Mouse (Mus musculus) MN1 (cell line): Measurements from ENCODE around the gene Gm5678.
"Not testable (repeated sequence)": the region's sequence is repeated elsewhere in the genome, so short reads cannot be mapped to it uniquely, and the experiment has no call there.

Source experiments
- DNase-seq: peaks from one replicate; pipeline ENCODE4 v3.0.0-alpha.2; 2016; ENCODE audit warnings: low spot score

Gm5678 gene

DNA sequence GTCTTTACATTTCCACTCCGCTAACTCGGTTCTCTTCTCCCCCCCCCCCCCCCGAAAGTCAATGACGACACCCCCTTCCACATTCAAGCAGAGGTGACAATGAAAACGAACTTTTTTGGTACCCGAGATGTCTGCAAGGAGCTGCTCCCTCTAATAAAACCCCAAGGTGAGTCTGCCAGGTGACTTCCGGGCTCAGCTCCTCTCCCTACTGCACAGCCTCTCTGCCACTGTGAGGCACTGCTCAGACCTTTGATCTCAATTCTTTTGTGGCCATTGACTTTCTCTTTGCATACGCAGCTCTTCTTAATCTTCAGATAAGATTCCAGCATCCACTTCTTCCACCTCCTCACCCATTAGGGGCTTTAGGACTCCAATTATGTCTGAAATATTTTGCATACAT, 19.2 kb upstream of the Gm5678 start:
- peak; percentile 3 for DNase-seq

DNA sequence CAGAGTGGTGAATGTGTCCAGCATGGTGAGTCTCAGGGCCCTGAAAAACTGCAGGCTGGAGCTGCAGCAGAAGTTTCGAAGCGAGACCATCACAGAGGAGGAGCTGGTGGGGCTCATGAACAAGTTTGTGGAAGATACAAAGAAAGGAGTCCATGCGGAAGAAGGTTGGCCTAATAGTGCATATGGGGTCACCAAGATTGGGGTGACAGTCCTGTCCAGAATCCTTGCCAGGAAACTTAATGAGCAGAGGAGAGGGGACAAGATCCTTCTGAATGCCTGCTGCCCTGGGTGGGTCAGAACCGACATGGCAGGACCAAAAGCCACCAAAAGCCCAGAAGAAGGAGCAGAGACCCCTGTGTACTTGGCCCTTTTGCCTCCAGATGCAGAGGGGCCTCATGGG, 18.1 kb upstream of the Gm5678 start:
- peak; percentile 3 for DNase-seq

GRCm38 (mm10) chr16:93610961-93611360, 16.9 kb upstream of the Gm5678 start:
- no peak for DNase-seq

DNA sequence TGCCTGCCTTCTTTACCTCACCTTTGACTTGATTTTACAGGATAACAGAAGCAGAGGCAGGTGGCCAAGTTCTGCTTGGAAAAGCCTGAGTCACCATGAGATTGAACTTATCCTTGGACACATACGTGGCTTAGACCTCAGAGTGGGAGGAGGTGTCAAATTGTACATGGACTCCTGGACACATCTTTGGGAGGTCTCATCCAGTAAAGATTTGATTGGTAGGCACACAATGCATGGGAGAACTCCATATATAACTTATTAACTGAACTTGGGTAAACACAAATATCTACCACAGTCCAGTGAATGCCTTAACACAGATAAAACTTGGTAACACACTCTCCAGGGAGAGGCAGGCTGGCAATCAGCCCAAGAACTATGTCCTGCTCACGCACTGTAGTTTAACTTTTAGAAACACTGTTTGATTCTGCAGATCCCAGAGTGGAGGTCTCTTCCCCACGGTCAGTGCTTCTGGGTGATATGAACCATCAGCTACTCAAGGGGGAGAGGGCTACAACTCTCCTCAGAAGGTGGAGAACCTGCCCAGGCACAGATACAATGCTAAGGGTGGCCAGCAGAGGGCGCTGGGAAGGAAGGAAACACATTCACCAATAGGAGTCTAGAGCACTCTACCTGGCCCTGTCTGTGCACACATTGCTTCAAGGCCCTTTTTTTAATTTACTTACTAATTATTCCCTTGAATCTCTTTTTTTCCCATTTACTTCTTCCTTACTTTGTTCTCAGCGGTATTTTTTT, 12.6 kb upstream of the Gm5678 start:
- DNase-seq: peak; percentile 9

DNA sequence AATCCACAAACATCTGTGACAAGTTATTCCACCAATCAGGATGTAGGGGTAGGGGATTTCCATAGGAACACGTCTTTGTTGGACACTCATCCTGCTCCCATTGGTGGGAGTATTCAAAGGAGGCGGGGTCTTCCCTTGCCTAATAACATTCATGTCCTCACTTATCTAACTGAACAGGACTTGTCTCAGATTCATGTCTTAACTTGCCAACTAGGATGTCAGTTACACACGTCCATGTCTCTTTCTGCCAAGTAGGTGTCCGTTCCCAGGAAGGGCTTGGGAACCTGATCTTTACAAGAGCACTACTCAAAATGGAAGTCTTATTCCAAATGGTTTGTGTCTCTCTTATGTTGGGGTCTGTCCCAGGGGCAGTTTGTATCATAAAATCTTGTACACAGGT, 4.1 kb upstream of the Gm5678 start:
- DNase-seq: not testable (repeated sequence)

- DNase-seq: no peak
These were observed 3.2 kb upstream of the Gm5678 start for GRCm38 (mm10) chr16:93624671-93625070.

GRCm38 (mm10) chr16:93626745-93627144, 1.2 kb upstream of the Gm5678 start:
- DNase-seq: no peak

- DNase-seq: no peak
These were observed 16.1 kb downstream of the Gm5678 start for GRCm38 (mm10) chr16:93644006-93644405.

GRCm38 (mm10) chr16:93648441-93649183, 20.7 kb downstream of the Gm5678 start:
- no peak for DNase-seq

DNA sequence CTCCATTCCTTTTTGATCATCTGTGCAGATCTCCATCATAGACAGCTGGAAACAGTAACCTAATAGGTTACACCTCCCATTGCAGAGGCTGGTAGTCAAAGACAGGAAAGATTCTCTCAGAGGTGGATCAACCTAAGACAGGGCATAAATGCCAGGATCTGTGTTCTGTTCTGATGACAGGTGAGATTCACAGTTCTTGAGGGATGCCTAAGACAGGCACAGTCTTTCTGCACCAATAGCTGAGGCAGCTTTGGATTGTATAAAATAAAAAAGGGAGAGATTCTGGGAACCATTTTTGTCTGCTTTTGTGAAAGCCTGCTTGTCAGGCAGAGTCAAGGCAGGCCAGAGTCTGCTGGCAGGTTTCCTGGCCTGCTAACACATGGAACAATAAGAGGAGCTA, 40.1 kb downstream of the Gm5678 start:
- DNase-seq: no peak

DNA sequence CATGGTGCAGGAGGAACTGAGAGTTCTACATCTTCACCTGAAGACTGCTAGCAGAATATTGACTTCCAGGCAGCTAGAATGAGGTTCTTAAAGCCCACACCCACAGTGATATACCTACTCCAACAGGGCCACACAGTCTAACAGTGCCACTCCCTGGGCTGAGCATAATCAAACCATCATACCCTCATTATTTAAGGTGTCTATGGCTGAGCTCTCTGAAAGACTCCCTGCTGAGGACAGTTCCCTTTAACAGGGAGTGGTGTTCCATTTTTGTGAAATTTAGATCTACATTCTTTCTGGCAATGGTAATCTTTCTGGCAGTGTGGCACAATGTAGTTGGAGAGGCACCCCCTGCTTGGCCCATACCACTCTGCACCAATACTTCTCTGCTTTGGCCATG, 41.6 kb downstream of the Gm5678 start:
- DNase-seq: no peak

- not testable (repeated sequence) for DNase-seq
These were observed 42.6 kb downstream of the Gm5678 start for GRCm38 (mm10) chr16:93670466-93670865.

DNA sequence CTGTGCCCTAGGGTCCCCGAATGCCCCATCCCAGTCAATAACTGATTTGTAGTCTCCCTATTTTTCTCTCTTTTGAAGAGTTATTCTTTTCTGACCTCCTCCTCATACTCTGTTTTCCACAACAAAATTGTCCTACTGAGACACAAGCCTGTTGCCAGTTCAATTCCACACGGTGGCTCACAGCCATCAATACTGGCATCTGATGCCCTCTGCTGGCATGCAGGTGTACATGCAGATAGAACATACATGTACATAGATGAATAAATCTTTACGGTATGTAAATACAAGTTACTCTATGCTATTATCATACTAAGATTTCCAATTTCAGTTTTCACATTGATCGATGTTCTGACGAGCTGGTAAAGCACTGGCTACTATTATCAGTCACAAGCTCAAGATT, 43.2 kb downstream of the Gm5678 start:
- DNase-seq: no peak

- no peak for DNase-seq
These were observed 48.5 kb downstream of the Gm5678 start for GRCm38 (mm10) chr16:93676376-93676775.

- no peak for DNase-seq
These were observed 50.3 kb downstream of the Gm5678 start for GRCm38 (mm10) chr16:93678206-93678605.

DNA sequence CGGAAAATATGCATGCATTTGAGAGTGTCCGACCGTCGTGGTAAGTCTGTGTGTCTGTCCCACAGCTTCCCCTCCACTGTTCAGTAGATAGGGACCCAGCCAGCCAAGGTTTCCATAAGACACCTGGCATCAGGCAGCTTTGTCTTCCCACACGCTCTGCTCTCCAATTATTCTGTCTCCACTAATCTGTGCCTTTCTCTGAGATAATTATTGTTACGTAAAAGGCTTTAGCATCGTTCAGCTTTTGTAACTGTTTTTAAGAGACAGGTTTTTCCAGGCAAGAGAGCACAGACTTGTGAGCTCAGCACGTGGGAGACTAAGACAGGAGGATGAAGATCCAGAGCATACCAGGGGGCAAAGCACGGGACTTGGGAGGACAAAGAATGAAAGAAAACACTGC, 51.3 kb downstream of the Gm5678 start:
- no peak for DNase-seq
